Mouse (Mus musculus): ENCODE data around the gene Tent5a.

The Tent5a gene

DNA sequence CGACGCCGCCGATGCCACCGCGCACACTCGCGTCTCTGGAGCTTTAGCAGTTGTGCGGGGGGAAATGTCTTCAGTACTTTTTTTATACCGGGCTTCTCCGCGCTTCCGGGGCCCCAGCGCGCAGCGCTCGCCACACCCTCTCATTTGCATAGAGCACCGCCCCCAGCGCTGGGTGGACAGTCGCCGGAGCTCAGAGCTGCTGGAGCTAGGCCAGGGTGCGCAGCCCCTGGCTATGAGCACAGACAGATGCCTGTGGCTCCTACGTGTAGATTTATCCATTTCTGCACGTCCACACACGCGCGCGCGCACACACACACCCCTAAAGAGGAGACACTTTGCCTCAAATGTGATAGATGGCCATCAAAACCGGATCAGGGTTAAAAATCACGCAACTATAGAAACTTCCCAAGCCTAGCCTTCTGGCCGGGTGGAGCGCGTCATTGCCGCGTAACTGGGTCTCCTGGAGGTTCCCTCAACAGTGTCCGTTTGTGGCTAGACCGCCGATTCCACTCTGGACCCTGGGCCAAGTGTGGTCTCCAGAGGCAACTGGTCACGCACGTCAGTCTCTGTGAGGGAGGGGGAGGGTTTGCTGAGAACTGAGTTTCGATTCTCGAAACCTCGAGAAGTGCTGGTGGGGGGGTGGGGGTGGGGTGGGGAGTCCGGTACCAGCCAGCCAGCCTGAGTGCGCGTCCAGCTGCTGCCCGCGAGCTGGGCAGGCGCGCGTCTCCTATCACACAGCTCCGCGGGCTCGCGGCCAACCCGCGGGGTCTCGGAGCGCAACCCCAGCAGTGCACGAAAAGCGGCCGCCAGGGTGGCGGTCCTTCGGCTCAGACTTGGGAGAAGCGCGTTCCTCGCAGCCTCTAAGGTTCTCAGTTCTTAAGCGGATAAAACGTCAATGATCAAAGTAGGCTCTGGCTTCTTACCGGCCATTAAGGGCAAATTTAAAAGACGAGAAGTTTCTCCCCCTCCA lies at the start of gene Tent5a:
Tent5a (minus strand) TSS at position 107 of the 970 bp plus-strand sequence.
- DNase-seq (ENCODE audit: extremely low spot score), result peak; percentile 80

GRCm38 (mm10) chr9:85376643-85377307 lies 49.6 kb upstream of the Tent5a start:
- DNase-seq (ENCODE audit: extremely low spot score), result no peak

GRCm38 (mm10) chr9:85375152-85375551 lies 48.0 kb upstream of the Tent5a start:
- DNase-seq (ENCODE audit: extremely low spot score), result no peak

DNA sequence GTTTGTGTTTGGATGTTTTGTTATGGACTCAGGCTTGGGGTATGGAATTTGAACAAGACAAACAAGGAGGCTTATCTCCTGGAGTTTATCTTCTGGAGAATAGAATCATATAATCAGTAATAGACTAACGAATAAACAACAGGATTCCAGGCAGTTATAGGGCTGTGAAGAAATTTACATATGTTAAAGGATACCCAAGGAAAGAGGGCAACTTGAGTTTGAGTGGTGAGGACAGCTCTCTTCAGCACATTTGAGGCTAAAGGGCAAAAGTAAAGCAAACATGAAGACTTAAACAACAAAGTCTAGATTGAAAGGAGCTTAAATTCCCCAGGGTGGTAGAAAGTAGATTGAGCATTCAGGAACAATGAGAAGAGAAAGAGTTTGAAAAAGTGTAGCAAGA lies 44.9 kb upstream of the Tent5a start:
- no peak for DNase-seq (ENCODE audit: extremely low spot score)

GRCm38 (mm10) chr9:85369512-85369911 lies 42.4 kb upstream of the Tent5a start:
- DNase-seq (ENCODE audit: extremely low spot score), result no peak

- DNase-seq (ENCODE audit: extremely low spot score), result no peak
These were observed 30.2 kb upstream of the Tent5a start for GRCm38 (mm10) chr9:85357154-85357860.

GRCm38 (mm10) chr9:85355559-85355958 lies 28.4 kb upstream of the Tent5a start:
- no peak for DNase-seq (ENCODE audit: extremely low spot score)

DNA sequence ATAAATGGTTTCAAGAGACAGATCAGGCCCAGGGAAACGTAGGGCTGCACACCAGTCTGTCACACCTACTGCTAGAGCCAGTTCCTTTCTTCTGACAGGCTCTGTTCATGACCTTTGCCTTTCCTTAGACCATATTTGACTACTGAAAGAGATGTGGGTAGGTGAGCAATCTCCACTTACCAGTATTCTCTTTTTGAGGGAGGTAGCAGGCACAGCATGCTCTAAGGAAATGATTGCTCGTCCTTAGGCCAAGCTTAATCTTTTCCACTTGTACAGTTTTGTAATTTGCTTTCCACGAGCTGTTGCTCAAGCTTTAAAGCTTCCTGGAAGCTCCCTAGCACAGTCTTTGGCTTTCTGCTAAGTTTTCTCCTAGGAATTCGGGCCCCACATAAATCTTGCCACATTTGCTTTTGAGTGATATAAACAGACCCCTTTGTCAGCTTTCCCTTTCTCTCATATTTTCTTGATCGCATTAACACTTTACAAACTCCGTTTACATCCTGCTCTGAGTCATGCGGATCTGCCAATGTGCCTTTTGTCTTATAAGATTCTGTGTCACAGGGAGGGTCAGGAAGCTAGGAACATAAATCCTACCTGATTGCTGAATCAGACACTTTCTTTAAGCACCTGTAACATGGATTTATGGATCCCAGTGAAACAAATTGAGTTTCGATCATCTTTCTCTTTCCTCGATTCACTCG lies 20.8 kb upstream of the Tent5a start:
- no peak for DNase-seq (ENCODE audit: extremely low spot score)

DNA sequence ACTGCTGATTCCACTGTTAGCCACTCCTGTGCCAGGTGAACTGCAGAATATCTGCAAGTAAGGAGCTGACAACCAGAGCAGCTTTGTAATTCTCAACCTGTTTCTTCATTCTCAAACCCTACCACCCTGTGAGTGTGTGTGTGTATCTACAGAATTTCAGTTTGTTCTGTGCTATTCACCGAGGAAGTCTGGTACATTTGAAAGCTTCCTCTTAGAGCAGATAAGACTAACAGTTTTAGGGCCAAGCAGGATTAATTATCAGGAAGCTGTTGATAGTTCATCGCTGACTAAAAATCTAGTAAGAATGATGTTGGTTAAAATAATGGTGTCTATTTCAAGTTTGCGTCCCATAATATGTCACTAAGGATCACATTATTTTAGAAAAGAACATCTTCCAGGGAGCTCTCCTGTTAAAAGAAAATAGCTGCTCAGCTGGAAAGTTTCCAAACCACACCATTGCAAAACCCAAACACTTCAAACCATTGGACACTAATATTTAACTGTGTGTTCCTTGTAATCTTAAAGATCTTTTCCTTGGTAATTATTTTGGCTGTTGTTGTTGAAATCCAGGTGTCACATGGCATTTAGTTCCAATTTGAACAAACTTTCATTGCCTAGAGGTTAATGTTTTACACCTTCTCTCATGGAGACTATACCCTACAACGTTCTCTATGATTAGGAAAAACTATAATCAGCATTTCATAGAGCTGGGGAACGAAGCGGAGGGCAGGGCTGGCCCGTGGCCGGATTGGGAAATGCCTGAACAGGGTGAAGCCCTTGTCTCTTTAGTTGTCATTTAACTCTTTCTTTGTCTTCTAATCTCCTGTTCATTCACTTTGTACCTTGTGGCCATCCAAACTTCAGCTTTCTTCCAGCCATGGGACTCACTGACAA lies 16.0 kb upstream of the Tent5a start:
- no peak for DNase-seq (ENCODE audit: extremely low spot score)

DNA sequence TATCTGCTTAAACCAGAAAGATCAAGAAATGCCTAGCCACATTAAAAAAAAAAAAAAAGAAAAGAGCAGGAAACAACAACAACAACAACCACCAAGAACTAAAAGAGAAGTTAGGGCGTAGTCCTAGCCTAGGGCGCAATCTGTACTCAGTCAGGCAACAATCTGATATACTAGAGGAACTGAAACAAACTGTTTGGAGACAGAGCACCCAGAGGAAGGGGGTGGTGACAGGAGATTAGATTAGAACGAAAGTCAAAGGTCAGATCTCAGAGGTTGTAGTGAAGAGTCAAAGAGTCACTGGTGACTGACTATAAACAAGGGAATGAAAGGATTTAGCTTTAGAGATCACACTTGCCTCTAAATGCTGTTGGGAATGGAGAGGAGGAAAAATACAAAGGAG lies 13.2 kb upstream of the Tent5a start:
- no peak for DNase-seq (ENCODE audit: extremely low spot score)

GRCm38 (mm10) chr9:85336046-85336445 lies 8.9 kb upstream of the Tent5a start:
- no peak for DNase-seq (ENCODE audit: extremely low spot score)

DNA sequence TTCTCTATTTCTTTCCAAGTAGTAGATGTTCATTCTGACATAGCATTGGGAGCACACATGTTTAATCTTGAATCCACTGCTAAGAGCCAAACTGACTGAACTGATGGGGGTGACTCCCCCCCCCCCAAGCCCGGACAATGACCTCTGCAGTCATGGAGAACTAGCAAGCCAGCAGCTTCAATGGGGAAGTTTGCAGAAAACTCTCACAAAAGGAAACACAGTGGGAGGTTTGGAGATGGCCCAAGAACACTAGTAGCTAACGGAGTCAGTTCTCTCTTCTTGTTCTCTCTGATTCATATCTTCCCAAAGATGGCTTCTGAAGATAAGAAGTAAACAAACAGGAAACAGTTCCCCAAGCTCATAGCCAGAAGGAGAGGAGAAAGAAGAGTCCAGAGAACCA lies 4.4 kb upstream of the Tent5a start:
- no peak for DNase-seq (ENCODE audit: extremely low spot score)

- DNase-seq (ENCODE audit: extremely low spot score), result peak; percentile 90
These were observed 1.1 kb upstream of the Tent5a start for GRCm38 (mm10) chr9:85328259-85328658.

DNA sequence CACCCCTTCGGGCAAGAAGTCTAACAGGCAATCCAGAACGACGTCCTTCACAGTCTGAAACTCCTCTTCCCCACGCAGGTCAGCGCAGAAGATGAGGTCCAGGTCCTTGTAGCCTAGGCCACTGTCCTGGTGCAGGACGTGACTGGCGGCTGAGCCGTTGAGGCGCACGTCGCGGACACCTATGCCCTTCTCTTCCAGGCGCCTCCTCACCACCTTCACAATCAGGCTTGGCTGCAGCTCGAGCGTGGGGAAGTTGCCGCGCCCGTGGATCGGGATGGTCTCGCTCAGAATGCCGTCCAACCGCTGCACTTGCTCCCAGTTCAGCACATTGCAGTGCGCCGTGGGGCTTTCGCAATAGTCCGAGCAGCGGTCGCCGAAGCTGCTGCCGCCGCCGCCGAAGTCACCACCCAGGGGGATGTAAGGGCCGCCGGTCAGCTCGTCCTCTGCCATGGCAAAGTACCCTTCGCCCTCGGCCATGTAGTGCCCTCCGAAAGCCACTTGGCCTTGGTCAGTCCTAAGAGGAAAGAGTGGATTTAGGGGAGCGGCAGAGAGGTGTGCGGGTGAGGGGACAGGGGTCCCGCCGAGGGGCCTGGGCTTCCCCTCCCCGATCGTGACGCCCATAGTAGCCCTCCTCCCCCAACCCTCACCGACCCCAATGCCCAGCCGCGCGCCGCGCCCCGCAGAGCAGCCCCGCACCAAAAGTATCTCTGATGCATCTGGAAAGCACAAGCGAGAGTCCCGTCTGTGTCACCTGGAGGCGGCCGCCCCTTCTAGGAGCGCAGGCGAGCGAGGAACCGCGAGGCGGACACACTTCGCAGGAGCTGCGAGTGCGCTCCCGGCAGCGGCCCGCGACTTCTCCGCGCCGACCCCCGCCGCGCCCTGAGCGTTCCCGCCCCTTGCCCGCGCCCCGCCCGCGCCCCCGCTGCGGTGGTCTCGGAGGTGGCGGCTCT lies 581 bp downstream of the Tent5a start:
- DNase-seq (ENCODE audit: extremely low spot score), result peak; percentile 55

GRCm38 (mm10) chr9:85325201-85325868 lies 1.8 kb downstream of the Tent5a start:
- peak; percentile 15 for DNase-seq (ENCODE audit: extremely low spot score)

DNA sequence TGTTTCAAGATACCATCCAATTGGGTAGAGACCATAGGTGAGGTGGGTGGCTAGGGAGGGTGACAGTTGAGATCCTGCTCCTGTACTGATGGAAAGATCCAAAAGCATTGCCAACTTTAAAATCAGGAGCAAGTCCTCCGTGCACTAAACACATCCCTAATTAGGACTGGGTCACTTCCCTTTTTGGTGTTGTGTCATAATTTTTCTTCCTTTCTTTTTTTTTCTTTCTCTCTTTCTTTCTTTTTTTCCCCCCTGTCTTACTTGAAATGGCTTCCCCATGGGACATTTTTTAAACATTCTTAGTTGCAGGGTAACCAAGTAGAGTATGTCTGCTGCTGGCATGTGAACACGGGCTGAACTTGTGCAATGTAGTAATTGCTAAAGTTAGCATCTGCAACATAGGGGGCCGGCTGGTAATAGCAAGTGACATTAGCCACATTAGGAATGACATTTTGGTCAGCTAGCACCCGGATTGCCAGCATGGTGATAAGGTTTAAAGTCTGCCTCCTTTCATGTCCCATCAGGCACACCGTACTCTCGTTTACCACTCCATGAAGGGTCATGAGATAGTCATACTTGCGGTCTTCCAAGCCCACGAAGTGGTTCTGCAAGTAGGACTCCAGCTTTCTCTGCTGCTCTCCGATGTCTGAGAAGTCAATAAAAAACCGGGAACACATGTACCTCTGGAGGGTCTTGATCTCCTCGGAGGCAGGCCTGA lies 2.8 kb downstream of the Tent5a start:
- no peak for DNase-seq (ENCODE audit: extremely low spot score)

DNA sequence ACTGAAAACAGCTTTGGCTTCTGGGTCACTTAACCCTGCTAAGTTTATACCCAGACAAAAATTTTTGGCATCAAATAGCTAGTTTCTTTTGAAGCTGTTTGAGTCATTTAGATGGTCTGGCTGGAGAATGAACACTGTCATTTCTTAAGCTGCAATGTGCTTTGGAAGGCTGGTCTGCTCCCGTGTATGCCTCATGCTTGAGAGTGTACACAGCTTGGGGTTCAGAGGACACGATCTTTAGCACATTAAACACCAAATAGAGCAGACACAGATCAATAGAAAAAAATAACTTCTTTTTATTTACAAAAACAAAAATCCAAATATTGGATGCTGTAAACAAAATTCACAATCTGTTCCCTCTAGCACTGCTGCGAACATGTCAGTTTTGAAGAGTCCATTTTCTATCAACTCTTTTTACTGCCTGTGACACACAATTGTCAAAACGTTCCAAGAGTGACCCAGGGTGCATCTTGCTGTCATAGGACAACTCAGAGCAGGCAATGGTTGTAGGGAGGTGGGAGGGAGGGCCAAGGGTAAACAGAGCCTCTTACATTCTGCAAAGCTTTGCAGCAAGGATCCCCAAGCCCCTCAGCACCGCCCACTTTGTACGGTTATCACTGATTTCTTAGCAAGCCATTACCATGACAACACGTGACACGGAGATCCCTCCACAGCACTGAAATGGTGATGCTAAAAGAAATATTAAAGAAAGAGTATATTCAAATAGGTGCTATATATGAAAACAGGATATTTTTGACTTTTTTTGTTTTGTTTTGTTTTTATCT lies 6.8 kb downstream of the Tent5a start:
- no peak for DNase-seq (ENCODE audit: extremely low spot score)
